Mouse (Mus musculus): ENCODE measurements around the gene Cacnb4. TPM values are rescaled to one million over a fixed set of nuclear protein-coding genes. Genes with fewer than 3 reads are reported as not detected.

Cacnb4 gene
- polyA plus RNA-seq, 1 experiment = not detected

- Histone ChIP-seq H3K4me3 (ENCODE audit: low read depth, low read length) (no peak overlapping the region), H3K27me3 (ENCODE audit: control insufficient read depth, insufficient read depth, low read length, poor library complexity, severe bottlenecking) (no peaks in the 10 kb centered on the region), H3K36me3 (ENCODE audit: control insufficient read depth, insufficient read depth, low read length, poor library complexity, severe bottlenecking) (no peaks in the 10 kb centered on the region), H3K27ac (ENCODE audit: insufficient read depth, low read length) (no peak overlapping the region), H3K9ac (ENCODE audit: low read depth, poor library complexity, severe bottlenecking) (no peak overlapping the region), H3K9me3 (replicated peaks; ENCODE audit: control insufficient read depth, insufficient read depth, low read length, poor library complexity, severe bottlenecking) (no peaks in the 10 kb centered on the region), H3K4me1 (ENCODE audit: control insufficient read depth, insufficient read depth, low read length) (no peaks in the 10 kb centered on the region)
- TF ChIP-seq CTCF (IDR thresholded peaks at IDR 0.05; ENCODE audit: low read depth, low read length) = no peak
- TF ChIP-seq POLR2A (IDR thresholded peaks at IDR 0.05; ENCODE audit: insufficient read depth, low read length) = no peak
- TF ChIP-seq EP300 (IDR thresholded peaks at IDR 0.05; ENCODE audit: insufficient read depth, low read depth, low read length) = no peak
Observed at GRCm38 (mm10) chr2:52590340-52590969, 86.2 kb downstream of the Cacnb4 start.

- no peaks in the 10 kb centered on the region for H3K4me1 ChIP-seq (ENCODE audit: control insufficient read depth, insufficient read depth, low read length)
- no peaks in the 10 kb centered on the region for H3K36me3 ChIP-seq (ENCODE audit: control insufficient read depth, insufficient read depth, low read length, poor library complexity, severe bottlenecking)
- no peaks in the 10 kb centered on the region for H3K9me3 ChIP-seq (replicated peaks; ENCODE audit: control insufficient read depth, insufficient read depth, low read length, poor library complexity, severe bottlenecking)
- no peak for TF ChIP-seq EP300 (IDR thresholded peaks at IDR 0.05; ENCODE audit: insufficient read depth, low read depth, low read length)
- TF ChIP-seq POLR2A (IDR thresholded peaks at IDR 0.05; ENCODE audit: insufficient read depth, low read length) = no peak
- TF ChIP-seq CTCF (IDR thresholded peaks at IDR 0.05; ENCODE audit: low read depth, low read length) = peak; percentile 33
- H3K9ac ChIP-seq (ENCODE audit: low read depth, poor library complexity, severe bottlenecking) = no peak overlapping the region
- no peak overlapping the region for H3K4me3 ChIP-seq (ENCODE audit: low read depth, low read length)
- H3K27ac ChIP-seq (ENCODE audit: insufficient read depth, low read length) = no peak overlapping the region
- no peaks in the 10 kb centered on the region for H3K27me3 ChIP-seq (ENCODE audit: control insufficient read depth, insufficient read depth, low read length, poor library complexity, severe bottlenecking)
Observed at GRCm38 (mm10) chr2:52589514-52589913, 87.1 kb downstream of the Cacnb4 start.

DNA sequence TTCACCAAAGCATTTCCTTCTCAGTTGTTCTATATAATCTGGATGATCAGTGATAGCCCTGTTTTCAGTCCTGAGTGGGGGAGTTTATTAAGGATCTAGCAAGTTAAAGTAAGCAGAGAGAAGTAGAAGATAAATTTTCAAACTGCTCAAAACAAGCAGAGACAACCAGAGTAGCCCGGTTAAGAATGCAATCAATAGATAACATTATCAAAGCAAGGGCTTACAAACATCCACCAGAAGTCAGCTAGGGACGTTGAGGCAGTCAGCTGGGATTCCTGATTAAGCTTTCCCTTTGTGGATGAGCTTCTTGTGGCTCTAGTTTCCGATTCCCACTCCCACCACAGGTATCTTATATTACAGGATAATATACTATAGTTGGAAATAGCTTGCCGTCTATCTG is 91.2 kb downstream of the Cacnb4 start:
- Histone ChIP-seq H3K4me1 (ENCODE audit: control insufficient read depth, insufficient read depth, low read length) (no peaks in the 10 kb centered on the region), H3K27ac (ENCODE audit: insufficient read depth, low read length) (no peak overlapping the region), H3K36me3 (ENCODE audit: control insufficient read depth, insufficient read depth, low read length, poor library complexity, severe bottlenecking) (no peaks in the 10 kb centered on the region), H3K4me3 (ENCODE audit: low read depth, low read length) (no peak overlapping the region), H3K27me3 (ENCODE audit: control insufficient read depth, insufficient read depth, low read length, poor library complexity, severe bottlenecking) (no peaks in the 10 kb centered on the region), H3K9me3 (replicated peaks; ENCODE audit: control insufficient read depth, insufficient read depth, low read length, poor library complexity, severe bottlenecking) (0 out of 2 replicates have a peak, but pooled peaks cover 2% of the 10 kb centered on the region), H3K9ac (ENCODE audit: low read depth, poor library complexity, severe bottlenecking) (no peak overlapping the region)
- no peak for TF ChIP-seq CTCF (IDR thresholded peaks at IDR 0.05; ENCODE audit: low read depth, low read length)
- TF ChIP-seq EP300 (IDR thresholded peaks at IDR 0.05; ENCODE audit: insufficient read depth, low read depth, low read length) = no peak
- no peak for TF ChIP-seq POLR2A (IDR thresholded peaks at IDR 0.05; ENCODE audit: insufficient read depth, low read length)

DNA sequence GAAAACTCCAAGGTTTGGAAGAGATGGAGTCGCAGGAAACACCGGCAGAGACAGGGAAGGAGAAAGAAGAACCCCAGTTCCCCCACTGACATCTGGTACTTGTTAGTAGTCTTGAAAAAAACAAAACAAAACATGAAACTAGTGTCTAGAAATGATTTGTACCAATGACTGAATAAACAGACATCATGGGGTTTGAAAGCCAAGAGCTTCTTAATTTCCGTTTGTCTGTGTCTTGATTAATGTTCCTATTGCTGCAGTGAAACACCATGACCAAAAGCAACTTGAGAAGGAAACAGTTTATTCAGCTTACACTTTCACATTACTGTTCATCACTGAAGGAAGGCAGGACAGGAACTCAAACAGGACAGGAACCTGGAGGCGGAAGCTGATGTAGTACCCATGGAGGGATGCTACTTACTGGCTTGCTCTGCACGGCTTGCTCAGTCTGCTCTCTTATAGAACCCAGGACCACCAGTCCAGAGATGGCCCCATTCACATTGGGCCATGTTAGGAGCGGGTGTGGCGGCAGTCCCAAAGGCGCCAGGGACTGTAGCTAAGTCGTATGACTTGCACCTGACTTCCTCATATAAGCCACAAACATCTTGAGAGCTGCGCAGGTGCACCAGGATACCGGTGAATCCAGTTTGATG is 95.4 kb downstream of the Cacnb4 start:
- Histone ChIP-seq H3K9me3 (replicated peaks; ENCODE audit: control insufficient read depth, insufficient read depth, low read length, poor library complexity, severe bottlenecking) (0 out of 2 replicates have a peak, but pooled peaks cover 2% of the 10 kb centered on the region), H3K36me3 (ENCODE audit: control insufficient read depth, insufficient read depth, low read length, poor library complexity, severe bottlenecking) (no peaks in the 10 kb centered on the region), H3K4me3 (ENCODE audit: low read depth, low read length) (no peak overlapping the region), H3K4me1 (ENCODE audit: control insufficient read depth, insufficient read depth, low read length) (no peaks in the 10 kb centered on the region), H3K27me3 (ENCODE audit: control insufficient read depth, insufficient read depth, low read length, poor library complexity, severe bottlenecking) (no peaks in the 10 kb centered on the region; the same call in 1 of the 2 replicates), H3K27ac (ENCODE audit: insufficient read depth, low read length) (no peak overlapping the region), H3K9ac (ENCODE audit: low read depth, poor library complexity, severe bottlenecking) (no peak overlapping the region)
- TF ChIP-seq EP300 (IDR thresholded peaks at IDR 0.05; ENCODE audit: insufficient read depth, low read depth, low read length) = no peak
- TF ChIP-seq POLR2A (IDR thresholded peaks at IDR 0.05; ENCODE audit: insufficient read depth, low read length) = no peak
- no peak for TF ChIP-seq CTCF (IDR thresholded peaks at IDR 0.05; ENCODE audit: low read depth, low read length)

- Histone ChIP-seq H3K9me3 (replicated peaks; ENCODE audit: control insufficient read depth, insufficient read depth, low read length, poor library complexity, severe bottlenecking) (0 out of 2 replicates have a peak, but pooled peaks cover 2% of the 10 kb centered on the region), H3K9ac (ENCODE audit: low read depth, poor library complexity, severe bottlenecking) (no peak overlapping the region), H3K27ac (ENCODE audit: insufficient read depth, low read length) (no peak overlapping the region), H3K27me3 (ENCODE audit: control insufficient read depth, insufficient read depth, low read length, poor library complexity, severe bottlenecking) (no peaks in the 10 kb centered on the region; the same call in 1 of the 2 replicates), H3K4me1 (ENCODE audit: control insufficient read depth, insufficient read depth, low read length) (no peaks in the 10 kb centered on the region), H3K36me3 (ENCODE audit: control insufficient read depth, insufficient read depth, low read length, poor library complexity, severe bottlenecking) (no peaks in the 10 kb centered on the region), H3K4me3 (ENCODE audit: low read depth, low read length) (no peak overlapping the region)
- no peak for TF ChIP-seq EP300 (IDR thresholded peaks at IDR 0.05; ENCODE audit: insufficient read depth, low read depth, low read length)
- no peak for TF ChIP-seq POLR2A (IDR thresholded peaks at IDR 0.05; ENCODE audit: insufficient read depth, low read length)
- TF ChIP-seq CTCF (IDR thresholded peaks at IDR 0.05; ENCODE audit: low read depth, low read length) = no peak
Observed at GRCm38 (mm10) chr2:52580697-52581096, 95.9 kb downstream of the Cacnb4 start.

GRCm38 (mm10) chr2:52578846-52579245 is 97.8 kb downstream of the Cacnb4 start:
- Histone ChIP-seq H3K4me1 (ENCODE audit: control insufficient read depth, insufficient read depth, low read length) (no peaks in the 10 kb centered on the region), H3K27ac (ENCODE audit: insufficient read depth, low read length) (no peak overlapping the region), H3K27me3 (ENCODE audit: control insufficient read depth, insufficient read depth, low read length, poor library complexity, severe bottlenecking) (no peaks in the 10 kb centered on the region; the same call in 1 of the 2 replicates), H3K36me3 (ENCODE audit: control insufficient read depth, insufficient read depth, low read length, poor library complexity, severe bottlenecking) (no peaks in the 10 kb centered on the region), H3K9me3 (replicated peaks; ENCODE audit: control insufficient read depth, insufficient read depth, low read length, poor library complexity, severe bottlenecking) (0 out of 2 replicates have a peak, but pooled peaks cover 2% of the 10 kb centered on the region), H3K4me3 (ENCODE audit: low read depth, low read length) (no peak overlapping the region), H3K9ac (ENCODE audit: low read depth, poor library complexity, severe bottlenecking) (no peak overlapping the region)
- no peak for TF ChIP-seq CTCF (IDR thresholded peaks at IDR 0.05; ENCODE audit: low read depth, low read length)
- no peak for TF ChIP-seq EP300 (IDR thresholded peaks at IDR 0.05; ENCODE audit: insufficient read depth, low read depth, low read length)
- TF ChIP-seq POLR2A (IDR thresholded peaks at IDR 0.05; ENCODE audit: insufficient read depth, low read length) = no peak

Measured in ES-Bruce4 (cell line).